Mouse (Mus musculus) adrenal gland, postnatal 25 days (tissue): ENCODE data around the gene Klhl32. TPM values are rescaled to one million over a fixed set of nuclear protein-coding genes. Genes with fewer than 3 reads are reported as not detected.
A peak's percentile ranks its signal among the peaks of the same experiment; 100 is the strongest.
"Not testable (repeated sequence)": the region's sequence is repeated elsewhere in the genome, so short reads cannot be mapped to it uniquely, and the experiment has no call there.

ENCODE experiments used
- DNase-seq: peaks from one replicate; pipeline ENCODE4 v3.0.0; 2021; ENCODE audit warnings: mixed read lengths
- total RNA-seq: library from RNA; stranded (reverse); gene quantifications from 2 replicates; pipeline ENCODE4 v1.2.3, GENCODE M21; 2021

The Klhl32 gene
- total RNA-seq, 1 experiment from 2014 or later = 5.9 TPM

- DNase-seq = no peak
Observed at GRCm38 (mm10) chr4:24795180-24795579, 55.7 kb downstream of the Klhl32 start.

- no peak for DNase-seq
Observed at GRCm38 (mm10) chr4:24793726-24794345, 57.1 kb downstream of the Klhl32 start.

GRCm38 (mm10) chr4:24792416-24792981, 58.4 kb downstream of the Klhl32 start:
- DNase-seq = peak; percentile 13

- no peak for DNase-seq
Observed at GRCm38 (mm10) chr4:24789331-24789730, 61.6 kb downstream of the Klhl32 start.

- no peak for DNase-seq
Observed at GRCm38 (mm10) chr4:24785757-24786532, 65.0 kb downstream of the Klhl32 start.

GRCm38 (mm10) chr4:24765919-24766318, 85.0 kb downstream of the Klhl32 start:
- no peak for DNase-seq

GRCm38 (mm10) chr4:24765469-24765868, 85.5 kb downstream of the Klhl32 start:
- DNase-seq = no peak

- DNase-seq = no peak
Observed at GRCm38 (mm10) chr4:24764558-24764957, 86.4 kb downstream of the Klhl32 start.

- DNase-seq = no peak
Observed at GRCm38 (mm10) chr4:24763451-24763850, 87.5 kb downstream of the Klhl32 start.

- DNase-seq = no peak
Observed at GRCm38 (mm10) chr4:24758954-24759353, 92.0 kb downstream of the Klhl32 start.

GRCm38 (mm10) chr4:24752517-24753208, 98.3 kb downstream of the Klhl32 start:
- no peak for DNase-seq

- DNase-seq = no peak
Observed at GRCm38 (mm10) chr4:24737080-24737479, 113.8 kb downstream of the Klhl32 start.

GRCm38 (mm10) chr4:24720834-24721233, 130.1 kb downstream of the Klhl32 start:
- peak; percentile 14 for DNase-seq

- DNase-seq = no peak
Observed at GRCm38 (mm10) chr4:24715559-24715958, 135.4 kb downstream of the Klhl32 start.

- DNase-seq = no peak
Observed at GRCm38 (mm10) chr4:24714367-24714766, 136.6 kb downstream of the Klhl32 start.

GRCm38 (mm10) chr4:24698528-24699117, 152.3 kb downstream of the Klhl32 start:
- peak; percentile 15 for DNase-seq

- no peak for DNase-seq
Observed at GRCm38 (mm10) chr4:24680080-24680479, 170.8 kb downstream of the Klhl32 start.

GRCm38 (mm10) chr4:24670007-24670406, 180.9 kb downstream of the Klhl32 start:
- DNase-seq = no peak

- no peak for DNase-seq
Observed at GRCm38 (mm10) chr4:24659218-24659617, 191.7 kb downstream of the Klhl32 start.

GRCm38 (mm10) chr4:24644735-24645134, 206.2 kb downstream of the Klhl32 start:
- DNase-seq = not testable (repeated sequence)

- no peak for DNase-seq
Observed at GRCm38 (mm10) chr4:24642306-24642705, 208.6 kb downstream of the Klhl32 start.

- no peak for DNase-seq
Observed at GRCm38 (mm10) chr4:24631177-24631911, 219.6 kb downstream of the Klhl32 start.
